Mouse (Mus musculus) left cerebral cortex, adult 11 months (tissue): ENCODE data around the gene Car10.
"Not testable (repeated sequence)": the region's sequence is repeated elsewhere in the genome, so short reads cannot be mapped to it uniquely, and the experiment has no call there.

Experiments used
- DNase-seq: peaks from one replicate; pipeline ENCODE4 v3.0.0; 2022; ENCODE audit warnings: low spot score

The Car10 gene

DNA sequence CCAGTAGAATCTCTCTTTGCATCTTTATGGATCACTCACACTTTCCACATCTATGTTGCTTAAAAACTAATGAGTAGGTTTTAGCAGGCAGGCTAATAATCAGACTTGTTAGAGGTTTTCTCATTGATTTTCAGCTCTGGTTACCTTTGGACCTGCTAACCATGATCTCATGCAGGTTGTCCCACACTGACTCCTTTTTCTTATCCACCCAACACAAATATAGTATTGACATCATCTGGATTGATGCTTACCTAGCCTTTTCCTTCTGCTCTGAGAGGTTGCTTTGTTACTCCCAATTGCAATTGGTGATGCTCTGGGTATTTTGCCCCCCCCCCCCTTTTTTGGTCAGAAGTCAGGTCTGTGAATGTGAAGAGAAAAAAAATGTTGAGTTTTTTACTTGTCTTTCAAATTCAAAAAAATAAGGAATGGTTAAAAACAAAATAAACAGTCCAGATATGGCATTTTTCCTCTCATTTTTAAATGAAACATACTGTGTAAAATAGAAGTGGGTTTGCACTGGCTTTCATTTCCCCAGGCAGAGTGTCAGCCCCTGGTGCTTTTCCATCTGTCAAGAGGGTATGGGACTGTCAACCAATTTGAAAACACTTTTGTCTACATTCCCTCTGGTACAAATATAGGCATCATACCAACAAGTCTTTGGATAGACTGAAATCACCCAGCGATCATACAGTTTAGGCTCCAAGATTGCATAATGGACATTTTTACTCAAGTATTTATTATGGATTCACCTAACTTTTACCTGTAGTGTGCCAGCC is 75.9 kb downstream of the Car10 start:
- DNase-seq, result no peak

DNA sequence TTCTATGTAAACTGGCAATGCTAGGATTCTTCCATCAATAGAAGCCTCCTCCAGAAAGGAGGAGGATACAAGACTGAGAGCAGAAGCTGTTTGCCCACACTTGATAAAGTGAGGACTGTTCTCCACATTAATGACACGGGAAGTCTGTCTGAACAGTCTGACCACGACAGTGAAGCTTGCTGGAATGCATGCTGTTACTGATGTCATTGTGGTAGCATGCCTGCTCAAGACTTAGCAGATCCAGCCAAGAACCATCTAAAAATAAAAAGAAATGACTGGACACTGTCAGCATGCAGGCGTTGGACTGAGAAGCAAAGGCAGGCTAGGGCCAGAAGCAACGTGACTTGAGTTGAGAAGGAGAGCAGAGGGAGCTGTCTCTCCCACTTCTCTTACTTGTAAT is 87.6 kb downstream of the Car10 start:
- peak; percentile 23 for DNase-seq

DNA sequence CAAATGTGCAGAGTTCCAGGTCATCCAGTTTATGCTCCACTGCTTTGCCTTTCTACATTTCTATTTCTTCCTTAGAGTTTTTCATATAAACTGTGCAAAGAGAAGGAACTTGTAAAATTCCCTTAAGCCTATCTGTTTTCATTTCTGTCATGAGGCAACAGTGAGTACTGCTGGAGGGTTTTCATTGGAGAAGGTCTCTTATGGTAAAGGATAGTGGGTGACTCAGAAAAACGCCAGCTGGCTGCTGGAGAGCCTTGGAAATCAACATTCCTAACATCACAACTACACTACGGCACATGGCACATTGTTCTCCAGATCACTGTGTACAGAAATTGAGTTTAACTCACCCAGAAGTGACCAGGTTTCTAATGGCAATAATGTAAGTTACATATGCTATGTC is 88.3 kb downstream of the Car10 start:
- DNase-seq, result no peak

DNA sequence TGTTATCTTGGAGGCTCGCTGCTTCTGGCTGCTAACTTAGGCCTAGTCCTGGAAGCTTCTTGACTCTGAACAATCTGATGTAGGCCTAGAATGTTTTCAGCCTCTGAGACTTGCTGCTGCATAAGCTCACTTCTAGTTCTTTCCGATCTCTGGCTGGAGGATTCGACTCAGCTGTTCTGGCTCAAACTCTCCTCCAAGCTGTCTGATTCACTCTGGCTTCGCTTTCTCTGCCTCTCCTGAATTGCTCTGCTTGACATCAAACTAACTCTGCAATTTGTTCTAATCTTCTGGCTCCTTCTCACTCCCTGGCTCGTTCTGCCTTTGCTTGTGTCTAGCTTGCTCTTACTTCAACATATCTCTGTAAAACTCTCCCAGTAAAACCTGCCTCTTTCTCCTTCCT is 90.8 kb downstream of the Car10 start:
- DNase-seq, result no peak

DNA sequence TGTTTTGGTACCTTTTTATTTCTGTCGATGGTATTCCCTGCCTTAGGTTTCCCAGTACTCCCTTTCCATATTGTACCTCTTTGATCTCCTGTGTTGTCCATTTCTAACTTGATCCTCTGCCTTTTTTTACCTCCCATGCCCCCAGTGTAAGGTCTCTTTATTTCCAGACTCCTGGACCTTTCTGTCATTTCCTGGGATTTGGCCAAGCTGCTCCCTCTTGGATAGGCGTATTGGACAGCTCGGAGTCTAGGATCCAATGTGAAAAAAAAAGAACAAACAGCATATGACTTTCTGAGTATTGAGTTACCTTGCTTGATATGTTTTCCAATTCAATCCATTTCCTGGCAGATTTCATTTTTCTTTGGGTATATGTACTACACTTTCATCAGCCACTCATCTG is 102.2 kb downstream of the Car10 start:
- DNase-seq, result no peak

DNA sequence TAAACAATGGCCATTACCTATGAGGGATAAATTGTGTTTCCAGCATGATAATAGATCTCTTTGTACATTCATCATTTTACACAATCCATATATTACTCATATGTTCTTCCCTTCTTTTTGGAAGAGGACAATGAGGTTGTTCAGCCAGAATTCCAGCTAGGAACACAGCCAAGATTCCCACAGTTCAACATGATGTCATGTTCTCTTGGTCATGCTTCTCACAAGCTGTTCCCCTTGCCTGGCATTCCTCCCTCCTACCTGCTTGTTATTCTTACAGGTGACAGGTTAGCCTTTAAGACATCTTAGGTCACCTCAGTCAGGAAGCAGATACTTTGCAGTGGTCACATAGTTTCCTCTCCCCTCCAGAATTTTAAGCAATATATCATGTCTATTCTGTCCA is 119.6 kb downstream of the Car10 start:
- no peak for DNase-seq

DNA sequence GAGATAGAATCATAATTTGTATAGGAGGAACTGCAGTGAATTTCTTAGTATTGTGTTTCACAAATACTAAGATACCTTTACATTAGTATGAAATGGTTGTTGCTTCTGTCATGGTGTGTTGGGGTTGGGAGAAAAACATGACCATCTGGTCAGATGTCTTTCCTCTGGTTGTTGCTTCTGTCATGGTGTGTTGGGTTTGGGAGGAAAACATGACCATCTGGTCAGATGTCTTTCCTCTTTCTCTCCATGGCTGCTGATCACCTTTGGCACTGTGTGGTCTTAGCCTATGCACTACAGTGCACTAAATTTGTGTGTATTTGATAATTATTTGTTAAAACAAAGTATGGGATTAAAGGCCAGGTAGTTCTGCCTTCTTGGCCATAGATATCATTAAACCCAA is 132.2 kb downstream of the Car10 start:
- DNase-seq, result no peak

DNA sequence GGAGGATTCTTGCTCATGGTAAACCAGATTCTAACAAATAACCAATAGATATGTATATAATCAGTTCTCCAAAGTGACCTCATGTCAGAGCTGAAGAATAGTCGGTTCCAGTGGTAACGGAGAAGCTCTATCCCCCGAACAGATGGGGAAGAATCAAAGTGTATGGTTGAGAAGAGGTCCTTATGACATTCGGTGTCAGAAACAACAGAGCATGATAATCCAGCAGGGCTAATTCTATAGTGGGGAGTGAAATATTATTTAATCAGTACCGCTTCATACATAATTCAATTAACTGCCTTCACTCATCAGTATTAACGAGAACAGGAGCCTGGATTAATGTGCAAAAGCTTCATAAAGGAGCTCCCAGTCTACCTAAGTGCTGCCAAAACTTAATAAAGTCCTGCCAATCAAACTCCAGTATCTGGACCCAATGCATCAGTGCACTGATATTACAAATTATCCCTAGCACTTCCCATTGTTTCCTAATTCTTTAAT is 152.0 kb downstream of the Car10 start:
- DNase-seq, result no peak

DNA sequence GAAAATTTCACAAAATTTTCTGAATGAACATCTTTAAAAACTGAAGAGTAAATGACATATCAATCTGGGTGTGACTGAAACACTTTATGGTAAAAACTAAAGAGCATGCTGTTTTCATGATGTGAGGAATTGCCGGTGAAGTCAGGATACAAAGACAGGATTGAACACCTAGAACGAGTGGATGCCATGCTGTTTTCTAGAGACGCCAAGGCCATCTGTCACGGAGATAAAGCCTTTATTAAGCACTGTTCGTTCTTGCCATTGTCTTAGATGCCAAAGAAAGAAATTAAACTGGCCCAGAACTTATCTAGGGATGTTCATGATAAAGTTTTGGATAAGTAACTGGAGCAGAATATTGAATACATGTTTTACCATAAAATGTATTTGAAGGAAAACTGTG is 153.9 kb downstream of the Car10 start:
- DNase-seq, result no peak

DNA sequence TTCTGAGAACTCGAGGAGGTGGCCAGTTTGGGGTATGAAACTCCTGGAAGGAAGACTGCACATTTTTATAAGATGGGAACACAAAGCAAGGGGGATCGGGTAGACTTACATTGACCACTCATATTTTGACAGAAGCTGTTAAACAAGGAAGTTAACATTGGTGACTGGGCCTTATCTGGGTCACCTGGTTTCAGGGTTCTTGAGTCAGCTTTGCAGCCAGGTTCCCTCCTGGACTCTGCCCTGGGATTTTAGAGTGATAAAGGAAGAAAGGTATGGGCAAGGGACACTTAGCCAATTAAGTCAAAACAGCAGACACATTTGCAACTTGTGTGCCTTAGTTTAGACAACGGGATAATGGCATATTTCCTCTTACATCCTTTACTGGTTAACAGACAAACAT is 166.2 kb downstream of the Car10 start:
- no peak for DNase-seq

DNA sequence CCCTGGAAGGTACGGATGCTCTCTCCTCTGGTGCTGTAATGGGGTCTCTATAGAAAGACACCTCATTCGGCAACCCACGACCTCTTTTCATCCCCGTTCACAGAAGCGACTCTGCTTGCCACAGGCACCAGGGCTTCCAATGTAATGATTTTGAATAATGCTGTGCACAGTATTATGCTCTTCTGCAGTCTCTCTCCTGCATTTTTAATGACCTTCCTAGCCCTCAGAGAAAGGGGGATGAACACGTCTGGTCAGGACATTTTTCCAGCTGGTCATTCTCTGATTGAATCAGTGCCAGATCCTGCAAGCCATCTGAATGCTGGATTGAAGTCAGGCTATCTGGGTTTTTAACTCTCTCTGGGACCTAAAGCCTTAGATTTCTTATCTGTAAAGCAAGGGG is 174.2 kb downstream of the Car10 start:
- no peak for DNase-seq

DNA sequence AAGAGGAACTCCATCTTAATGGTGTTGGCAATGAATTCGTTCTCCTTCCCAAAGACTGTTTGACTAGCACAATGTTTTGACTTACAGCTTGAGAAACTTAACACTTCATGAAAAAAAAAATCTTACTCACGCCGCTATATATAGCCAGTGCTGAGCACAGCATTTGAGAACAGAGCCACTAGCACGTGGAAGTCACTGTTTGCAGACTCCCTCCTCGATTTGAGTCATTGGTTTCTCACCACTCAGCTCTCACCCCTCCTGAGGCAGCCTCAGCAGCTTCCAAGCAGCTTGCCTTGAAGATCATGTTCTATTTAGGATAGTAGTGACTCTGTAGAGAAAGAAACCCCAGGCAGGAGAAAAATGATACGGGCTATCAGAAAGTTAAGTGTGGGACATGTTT is 176.1 kb downstream of the Car10 start:
- DNase-seq, result peak; percentile 62

DNA sequence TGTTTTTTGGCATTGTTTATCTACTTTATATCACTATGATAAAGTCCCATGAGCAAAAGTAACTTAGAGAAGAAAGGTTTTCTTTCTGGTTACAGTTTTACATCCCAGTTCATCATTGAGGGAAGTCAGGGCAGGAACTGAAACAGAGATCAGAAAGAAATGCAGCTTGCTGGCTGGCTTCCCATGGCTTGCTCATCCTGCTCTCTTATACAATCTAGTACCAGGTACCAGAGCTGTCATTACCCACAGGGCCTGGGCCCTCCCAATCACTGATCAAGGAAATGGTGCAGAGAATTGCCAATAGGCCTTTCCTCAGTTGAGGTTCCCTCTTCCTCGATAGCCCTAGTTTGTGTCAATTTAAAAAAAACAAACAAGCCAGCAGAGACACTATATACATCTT is 195.8 kb downstream of the Car10 start:
- no peak for DNase-seq

DNA sequence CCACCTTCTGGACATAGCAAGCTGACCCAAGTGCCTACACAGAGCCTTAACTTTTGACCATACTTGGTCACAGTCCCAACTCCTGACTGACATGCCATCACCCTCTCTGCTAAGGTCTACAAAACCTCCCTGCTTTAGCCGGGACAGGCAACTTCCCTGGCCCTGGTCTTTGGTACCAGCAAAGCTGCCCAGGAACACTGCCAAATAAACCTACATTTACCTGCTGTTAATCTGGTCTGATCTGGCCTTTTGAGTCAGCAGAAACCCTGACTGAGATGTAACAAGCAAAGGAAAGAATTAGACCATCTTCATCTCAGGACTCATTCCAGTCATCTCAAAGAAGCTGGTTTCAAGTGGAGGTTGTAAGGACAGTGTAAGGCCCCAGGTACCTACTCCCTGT is 212.2 kb downstream of the Car10 start:
- DNase-seq, result no peak

DNA sequence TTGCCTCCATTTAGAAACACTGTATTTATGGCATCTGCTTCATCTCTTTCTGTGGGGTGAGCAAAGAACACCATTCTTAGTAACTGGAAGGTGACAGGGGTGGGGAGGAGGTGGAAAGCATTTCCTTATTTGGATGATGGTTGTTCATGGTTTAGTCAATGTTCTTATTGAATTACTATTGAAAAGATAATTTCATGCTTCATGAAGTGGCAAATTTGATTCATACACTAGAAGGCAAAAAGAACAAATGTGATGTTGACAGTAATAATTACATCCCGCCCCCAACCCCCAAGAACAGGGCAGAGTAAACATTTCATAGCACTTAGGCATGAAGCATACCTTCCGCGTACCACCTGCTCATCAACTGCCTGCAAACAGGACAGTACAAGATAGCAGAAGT is 239.9 kb downstream of the Car10 start:
- no peak for DNase-seq

DNA sequence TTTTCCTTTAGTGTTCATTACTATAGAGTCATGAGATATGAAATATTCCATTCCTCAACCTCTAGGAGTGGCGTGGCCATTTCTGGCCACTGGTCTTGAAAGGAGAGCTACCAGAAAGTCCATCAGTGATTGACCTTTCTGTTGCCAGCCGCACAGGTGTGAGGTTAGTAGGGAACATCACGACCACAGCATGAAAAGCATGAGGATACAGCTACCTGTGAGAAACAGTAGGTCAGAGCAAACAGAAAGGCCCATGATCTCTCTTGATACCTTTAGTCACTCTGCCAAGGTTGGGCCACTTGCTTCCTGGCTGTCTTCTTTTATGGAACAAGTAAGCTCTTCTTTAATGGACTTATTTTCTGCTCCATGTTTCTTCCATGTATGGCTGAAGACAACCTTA is 246.1 kb downstream of the Car10 start:
- DNase-seq, result no peak

DNA sequence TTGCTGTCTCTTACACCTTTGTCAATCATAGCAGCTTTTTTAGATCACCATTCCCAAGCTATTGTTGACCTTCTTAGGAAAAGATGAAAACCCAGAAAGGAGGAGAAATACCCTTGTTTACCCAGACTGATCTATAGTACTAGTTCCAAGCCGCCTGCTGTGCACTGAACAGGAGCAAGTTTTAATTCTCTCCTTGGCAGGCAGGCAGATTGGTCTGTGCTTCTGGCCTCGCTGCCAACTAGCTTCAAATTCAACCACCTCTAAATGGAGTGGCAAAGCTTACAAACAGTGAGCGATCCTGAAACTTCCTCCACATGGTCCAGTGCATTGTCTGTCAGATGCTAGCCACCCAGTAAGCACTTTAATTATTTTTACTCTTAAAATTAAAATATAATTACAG is 247.0 kb downstream of the Car10 start:
- no peak for DNase-seq

DNA sequence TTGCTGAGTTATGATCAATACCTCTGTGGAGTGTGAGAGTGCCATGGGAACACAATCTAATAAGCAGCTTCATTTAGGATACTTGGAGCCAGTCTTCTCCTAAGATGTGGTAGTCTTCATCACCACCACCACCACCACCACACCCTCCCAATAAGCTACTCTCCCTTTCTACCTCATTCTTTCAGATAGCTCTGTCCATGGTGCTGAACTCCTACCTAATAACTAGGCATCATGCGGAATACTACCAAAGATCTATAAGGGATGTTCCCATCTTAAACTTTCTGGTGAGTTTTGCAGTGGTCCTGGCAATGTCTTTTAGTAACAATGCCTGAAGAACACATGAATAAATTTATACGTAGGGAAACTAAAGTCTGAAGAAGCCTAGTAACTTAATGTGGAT is 263.7 kb downstream of the Car10 start:
- no peak for DNase-seq

DNA sequence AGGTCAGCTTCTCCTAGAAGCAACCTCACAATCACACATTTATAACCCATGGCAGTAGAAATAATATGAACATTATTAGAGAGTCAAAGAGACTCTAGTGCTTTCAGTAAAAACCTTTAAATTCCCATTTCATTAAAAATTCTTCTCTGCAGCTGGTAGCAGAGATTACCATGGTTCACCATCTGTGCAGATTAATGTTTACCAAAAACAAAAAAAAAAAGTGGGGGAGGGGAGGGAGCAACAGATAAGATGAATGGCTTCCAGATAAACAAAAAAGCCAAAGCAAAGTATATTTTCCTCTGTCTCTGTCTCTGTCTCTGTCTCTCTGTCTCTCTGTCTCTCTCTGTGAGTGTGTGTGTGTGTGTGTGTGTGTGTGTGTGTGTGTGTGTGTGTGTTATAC is 266.3 kb downstream of the Car10 start:
- DNase-seq, result no peak

DNA sequence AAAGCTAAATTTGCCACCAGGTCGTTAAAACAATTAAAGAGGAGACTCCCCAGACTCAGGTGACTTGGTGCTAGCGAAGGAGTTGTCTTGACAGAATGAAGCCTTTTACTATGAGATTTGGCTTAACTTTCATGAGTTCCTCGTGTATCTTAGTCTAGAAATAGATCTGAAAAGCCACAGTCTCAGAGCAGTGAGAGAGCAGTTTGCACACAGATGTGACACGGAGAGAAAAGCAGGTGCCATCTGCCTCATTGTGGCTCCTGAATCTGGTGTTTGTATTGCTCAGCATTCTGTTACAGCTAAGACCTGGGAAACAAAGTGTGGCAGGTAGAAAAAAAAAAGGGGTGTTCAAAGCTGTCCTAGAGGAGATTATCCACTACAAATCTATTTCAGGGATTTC is 269.4 kb downstream of the Car10 start:
- DNase-seq, result no peak

DNA sequence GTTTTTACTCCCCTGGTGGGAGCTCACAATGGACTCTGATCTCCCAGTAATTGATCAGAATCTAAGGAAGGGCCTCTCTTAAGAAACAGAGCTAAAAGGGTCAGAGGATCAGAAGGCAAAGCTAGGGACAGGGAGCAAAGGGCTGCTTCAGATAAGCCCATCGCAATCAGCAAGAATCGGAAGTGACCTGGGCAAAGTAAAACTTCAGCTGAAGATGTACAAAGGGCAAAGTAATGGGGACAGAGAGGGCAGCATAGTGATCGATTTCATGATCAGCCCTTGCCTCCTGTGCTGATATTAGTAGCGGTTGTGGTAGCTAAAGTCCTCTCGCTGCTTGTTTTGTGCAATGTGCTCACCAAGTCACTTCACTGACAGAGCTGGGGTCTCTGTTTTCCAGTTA is 269.9 kb downstream of the Car10 start:
- DNase-seq, result no peak

DNA sequence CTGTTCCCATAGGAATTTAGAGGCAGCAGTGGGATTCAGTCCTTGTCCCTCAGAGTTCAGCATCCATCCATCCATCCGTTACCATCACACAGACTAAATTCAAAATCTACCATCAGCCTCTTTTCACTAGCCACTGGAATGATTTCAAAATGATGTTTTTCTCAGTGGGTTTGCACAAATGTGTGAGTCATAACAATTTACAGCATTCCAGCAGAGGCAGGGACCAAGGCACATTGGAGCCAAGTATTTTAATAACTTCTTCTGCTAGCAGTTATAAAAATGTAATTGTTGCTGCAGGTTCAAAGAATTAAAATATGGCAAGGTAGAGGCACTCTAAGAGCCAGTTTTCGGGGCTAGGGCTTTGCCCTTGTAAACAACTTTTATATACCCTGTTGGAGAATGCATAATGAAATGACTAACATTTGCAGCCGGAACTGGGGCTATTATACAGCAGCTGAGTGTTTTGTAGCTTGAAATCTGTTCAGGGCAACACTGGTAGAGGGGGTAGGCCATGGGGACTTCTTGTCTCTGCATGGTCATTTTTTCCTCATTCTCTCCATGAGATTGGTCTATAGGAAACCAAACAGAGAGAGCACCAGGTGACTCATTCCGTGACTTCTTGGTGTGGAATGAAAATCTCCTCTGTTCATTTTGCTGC is 276.0 kb downstream of the Car10 start:
- DNase-seq, result no peak

DNA sequence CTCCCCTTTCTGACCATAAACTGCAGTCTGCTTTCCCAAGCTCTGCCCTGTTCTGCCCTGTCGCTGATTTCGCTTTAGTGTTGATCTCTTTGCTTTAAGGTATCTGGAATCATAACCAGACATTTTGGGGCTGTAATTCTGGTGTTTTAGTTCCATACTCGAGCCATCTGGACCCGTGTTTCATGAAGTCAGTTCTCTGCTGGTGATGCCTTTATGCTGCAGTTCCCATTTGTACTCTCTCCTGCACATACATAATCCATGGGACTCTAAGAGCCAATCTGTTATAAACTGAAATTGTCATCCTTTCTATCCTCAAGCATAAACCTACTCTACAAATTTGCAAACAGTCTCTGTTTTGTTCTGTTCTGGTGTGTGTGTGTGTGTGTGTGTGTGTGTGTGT is 293.3 kb downstream of the Car10 start:
- no peak for DNase-seq

DNA sequence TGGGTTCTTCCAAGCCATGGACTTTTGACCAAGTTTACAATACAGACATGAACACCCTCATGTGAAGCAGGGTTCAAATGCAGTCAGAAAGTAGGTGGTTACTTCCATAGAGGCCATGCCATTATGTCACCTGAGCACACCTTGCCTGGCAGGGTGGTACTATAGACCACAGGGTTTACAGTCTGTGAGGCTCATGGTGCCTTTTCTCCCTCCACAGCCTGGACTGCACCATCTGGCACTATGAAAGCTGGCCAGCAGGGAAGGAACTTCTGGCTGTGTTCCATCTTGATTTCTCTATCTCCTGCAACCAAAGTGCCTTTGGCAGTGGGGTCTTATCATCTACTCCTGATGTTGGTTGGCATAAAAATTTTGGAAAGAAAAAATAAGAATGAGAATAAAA is 295.5 kb downstream of the Car10 start:
- DNase-seq, result not testable (repeated sequence)
